Mouse (Mus musculus): ENCODE measurements around the gene Dcaf11. TPM values are rescaled to one million over a fixed set of nuclear protein-coding genes. Genes with fewer than 3 reads are reported as not detected.

Dcaf11 gene
- total RNA-seq, 2 experiments from 2014 or later: 50.5 to 58.3 TPM

- no peak for ATAC-seq (replicated peaks; ENCODE audit: poor library complexity, severe bottlenecking)
These were observed 53.5 kb downstream of the Dcaf11 start for GRCm38 (mm10) chr14:55613346-55613745.

GRCm38 (mm10) chr14:55614565-55615178 is 54.9 kb downstream of the Dcaf11 start:
- no peak for ATAC-seq (replicated peaks; ENCODE audit: poor library complexity, severe bottlenecking)

- no peak for ATAC-seq (replicated peaks; ENCODE audit: poor library complexity, severe bottlenecking)
These were observed 56.1 kb downstream of the Dcaf11 start for GRCm38 (mm10) chr14:55615876-55616275.

GRCm38 (mm10) chr14:55616844-55617243 is 57.0 kb downstream of the Dcaf11 start:
- no peak for ATAC-seq (replicated peaks; ENCODE audit: poor library complexity, severe bottlenecking)

GRCm38 (mm10) chr14:55617822-55618221 is 58.0 kb downstream of the Dcaf11 start, which contains the start of gene Rec8:
Gene Rec8 (plus strand): TSS chr14:55618037.
- peak; percentile 75 for ATAC-seq (replicated peaks; ENCODE audit: poor library complexity, severe bottlenecking)

- peak; percentile 33 for ATAC-seq (replicated peaks; ENCODE audit: poor library complexity, severe bottlenecking)
These were observed 58.8 kb downstream of the Dcaf11 start for GRCm38 (mm10) chr14:55618486-55619195.

Other genes starting within 250 kb of the Dcaf11 start
- gene Dhrs4, start 81.2 kb upstream of the Dcaf11 start, total RNA-seq (2014; fragmentation: Nextera tagmentation): 47.9 and 63.5 TPM in 2 replicates
- gene Dhrs4, start 81.2 kb upstream of the Dcaf11 start, total RNA-seq (2017): 50.5 and 61.6 TPM in 2 replicates
- not detected in 2 replicates for gene Carmil3, start 69.4 kb upstream of the Dcaf11 start, total RNA-seq (2014; fragmentation: Nextera tagmentation)
- gene Carmil3, start 69.4 kb upstream of the Dcaf11 start, total RNA-seq (2017): not detected in 2 replicates
- gene Cpne6, start 49.6 kb upstream of the Dcaf11 start, total RNA-seq (2014; fragmentation: Nextera tagmentation): not detected in 2 replicates
- not detected in 2 replicates for gene Cpne6, start 49.6 kb upstream of the Dcaf11 start, total RNA-seq (2017)
- gene Nrl, start 35.0 kb upstream of the Dcaf11 start, total RNA-seq (2014; fragmentation: Nextera tagmentation): not detected in 2 replicates
- not detected in 2 replicates for gene Nrl, start 35.0 kb upstream of the Dcaf11 start, total RNA-seq (2017)
- gene Pck2, start 19.7 kb upstream of the Dcaf11 start, total RNA-seq (2014; fragmentation: Nextera tagmentation): 29.0 and 38.0 TPM in 2 replicates
- gene Pck2, start 19.7 kb upstream of the Dcaf11 start, total RNA-seq (2017): 37.2 TPM in 2 replicates
- 1.9 TPM in 1 of 2 replicates, not detected in the other for gene A730061H03Rik, start 400 bp downstream of the Dcaf11 start, total RNA-seq (2014; fragmentation: Nextera tagmentation)
- gene A730061H03Rik, start 400 bp downstream of the Dcaf11 start, total RNA-seq (2017): 1.0 TPM in 1 of 2 replicates, not detected in the other
- not detected in 2 replicates for gene Fitm1, start 15.6 kb downstream of the Dcaf11 start, total RNA-seq (2014; fragmentation: Nextera tagmentation)
- gene Fitm1, start 15.6 kb downstream of the Dcaf11 start, total RNA-seq (2017): 2.4 TPM in 1 of 2 replicates, not detected in the other
- 534 and 592 TPM in 2 replicates for gene Psme1, start 18.1 kb downstream of the Dcaf11 start, total RNA-seq (2014; fragmentation: Nextera tagmentation)
- gene Psme1, start 18.1 kb downstream of the Dcaf11 start, total RNA-seq (2017): 280 and 325 TPM in 2 replicates
- 0.85 TPM in 1 of 2 replicates, not detected in the other for gene Emc9, start 25.3 kb downstream of the Dcaf11 start, total RNA-seq (2014; fragmentation: Nextera tagmentation)
- gene Emc9, start 25.3 kb downstream of the Dcaf11 start, total RNA-seq (2017): 2.1 and 5.1 TPM in 2 replicates
- 330 and 352 TPM in 2 replicates for gene Psme2, start 31.1 kb downstream of the Dcaf11 start, total RNA-seq (2014; fragmentation: Nextera tagmentation)
- gene Psme2, start 31.1 kb downstream of the Dcaf11 start, total RNA-seq (2017): 225 and 247 TPM in 2 replicates
- gene Rnf31, start 31.7 kb downstream of the Dcaf11 start, total RNA-seq (2014; fragmentation: Nextera tagmentation): 20.1 and 21.9 TPM in 2 replicates
- gene Rnf31, start 31.7 kb downstream of the Dcaf11 start, total RNA-seq (2017): 9.1 and 19.8 TPM in 2 replicates
- 23.4 and 31.2 TPM in 2 replicates for gene Irf9, start 43.6 kb downstream of the Dcaf11 start, total RNA-seq (2014; fragmentation: Nextera tagmentation)
- gene Irf9, start 43.6 kb downstream of the Dcaf11 start, total RNA-seq (2017): 21.9 and 27.4 TPM in 2 replicates
- 1.0 TPM in 1 of 2 replicates, not detected in the other for gene Rec8, start 58.0 kb downstream of the Dcaf11 start, total RNA-seq (2014; fragmentation: Nextera tagmentation)
- 0.26 TPM in 1 of 2 replicates, not detected in the other for gene Rec8, start 58.0 kb downstream of the Dcaf11 start, total RNA-seq (2017)
- gene Ipo4, start 76.0 kb downstream of the Dcaf11 start, total RNA-seq (2014; fragmentation: Nextera tagmentation): 47.3 and 49.7 TPM in 2 replicates
- gene Ipo4, start 76.0 kb downstream of the Dcaf11 start, total RNA-seq (2017): 14.3 and 25.5 TPM in 2 replicates
- 8.5 and 9.1 TPM in 2 replicates for gene Gm49378, start 77.9 kb downstream of the Dcaf11 start, total RNA-seq (2014; fragmentation: Nextera tagmentation)
- gene Gm49378, start 77.9 kb downstream of the Dcaf11 start, total RNA-seq (2017): 3.5 and 4.0 TPM in 2 replicates
- gene Tm9sf1, start 83.8 kb downstream of the Dcaf11 start, total RNA-seq (2014; fragmentation: Nextera tagmentation): 35.0 and 59.0 TPM in 2 replicates
- gene Tm9sf1, start 83.8 kb downstream of the Dcaf11 start, total RNA-seq (2017): 48.6 and 52.9 TPM in 2 replicates
- 3.0 TPM in 1 of 2 replicates, not detected in the other for gene Tssk4, start 90.2 kb downstream of the Dcaf11 start, total RNA-seq (2014; fragmentation: Nextera tagmentation)
- 1.1 TPM in 1 of 2 replicates, not detected in the other for gene Tssk4, start 90.2 kb downstream of the Dcaf11 start, total RNA-seq (2017)
- gene Mdp1, start 100.5 kb downstream of the Dcaf11 start, total RNA-seq (2014; fragmentation: Nextera tagmentation): 22.9 and 29.3 TPM in 2 replicates
- gene Mdp1, start 100.5 kb downstream of the Dcaf11 start, total RNA-seq (2017): 21.5 and 22.6 TPM in 2 replicates
- 33.9 and 37.7 TPM in 2 replicates for gene Gmpr2, start 111.9 kb downstream of the Dcaf11 start, total RNA-seq (2014; fragmentation: Nextera tagmentation)
- 47.1 and 57.0 TPM in 2 replicates for gene Gmpr2, start 111.9 kb downstream of the Dcaf11 start, total RNA-seq (2017)
- 364 and 474 TPM in 2 replicates for gene Nedd8, start 112.1 kb downstream of the Dcaf11 start, total RNA-seq (2014; fragmentation: Nextera tagmentation)
- 274 and 353 TPM in 2 replicates for gene Nedd8, start 112.1 kb downstream of the Dcaf11 start, total RNA-seq (2017)
- gene Tinf2, start 121.8 kb downstream of the Dcaf11 start, total RNA-seq (2014; fragmentation: Nextera tagmentation): 19.0 and 24.0 TPM in 2 replicates
- gene Tinf2, start 121.8 kb downstream of the Dcaf11 start, total RNA-seq (2017): 25.7 and 27.0 TPM in 2 replicates
- 0.85 and 1.8 TPM in 2 replicates for gene Tgm1, start 153.9 kb downstream of the Dcaf11 start, total RNA-seq (2014; fragmentation: Nextera tagmentation)
- 1.4 and 4.3 TPM in 2 replicates for gene Tgm1, start 153.9 kb downstream of the Dcaf11 start, total RNA-seq (2017)
- 17.9 and 20.4 TPM in 2 replicates for gene Rabggta, start 162.3 kb downstream of the Dcaf11 start, total RNA-seq (2014; fragmentation: Nextera tagmentation)
- gene Rabggta, start 162.3 kb downstream of the Dcaf11 start, total RNA-seq (2017): 8.5 and 12.8 TPM in 2 replicates
- gene Dhrs1, start 185.7 kb downstream of the Dcaf11 start, total RNA-seq (2014; fragmentation: Nextera tagmentation): 54.7 and 67.7 TPM in 2 replicates
- 18.0 and 30.7 TPM in 2 replicates for gene Dhrs1, start 185.7 kb downstream of the Dcaf11 start, total RNA-seq (2017)
- 30.9 and 36.6 TPM in 2 replicates for gene Nop9, start 185.7 kb downstream of the Dcaf11 start, total RNA-seq (2014; fragmentation: Nextera tagmentation)
- 35.7 and 38.6 TPM in 2 replicates for gene Nop9, start 185.7 kb downstream of the Dcaf11 start, total RNA-seq (2017)
- gene Cideb, start 198.5 kb downstream of the Dcaf11 start, total RNA-seq (2014; fragmentation: Nextera tagmentation): not detected in 2 replicates
- gene Cideb, start 198.5 kb downstream of the Dcaf11 start, total RNA-seq (2017): not detected in 2 replicates
- 0.56 and 2.1 TPM in 2 replicates for gene Ltb4r2, start 201.4 kb downstream of the Dcaf11 start, total RNA-seq (2014; fragmentation: Nextera tagmentation)
- gene Ltb4r2, start 201.4 kb downstream of the Dcaf11 start, total RNA-seq (2017): 0.34 TPM in 1 of 2 replicates, not detected in the other
- 19.4 and 23.3 TPM in 2 replicates for gene Ltb4r1, start 206.0 kb downstream of the Dcaf11 start, total RNA-seq (2014; fragmentation: Nextera tagmentation)
- gene Ltb4r1, start 206.0 kb downstream of the Dcaf11 start, total RNA-seq (2017): 19.8 and 25.8 TPM in 2 replicates
- not detected in 2 replicates for gene Adcy4, start 224.1 kb downstream of the Dcaf11 start, total RNA-seq (2014; fragmentation: Nextera tagmentation)
- not detected in 2 replicates for gene Adcy4, start 224.1 kb downstream of the Dcaf11 start, total RNA-seq (2017)
- gene Ripk3, start 228.9 kb downstream of the Dcaf11 start, total RNA-seq (2014; fragmentation: Nextera tagmentation): 104 and 157 TPM in 2 replicates
- gene Ripk3, start 228.9 kb downstream of the Dcaf11 start, total RNA-seq (2017): 40.9 and 42.4 TPM in 2 replicates